Mouse (Mus musculus) forebrain, embryonic 16.5 days (tissue): Measurements from ENCODE around the gene Prrx1. TPM values are rescaled to one million over a fixed set of nuclear protein-coding genes. Genes with fewer than 3 reads are reported as not detected.

Experiments
- ATAC-seq: fragments of 200-750 bp; cut with Nextera tagmentation; 2 replicates; pipeline ENCODE4 v1.8.0; 2017; ENCODE audit warnings: mild to moderate bottlenecking, moderate library complexity
- H3K27ac ChIP-seq: fragments of 300-500 bp; sonication (generic); 2 replicates; pipeline ENCODE4 v1.5.1; 2014; ENCODE audit warnings: low read length, control low read depth
- H3K27me3 ChIP-seq: fragments of 300-500 bp; sonication (generic); replicated peaks from 2 replicates; pipeline ENCODE4 v1.6.1; 2014; ENCODE audit warnings: low read length; ENCODE audit not compliant: control insufficient read depth, insufficient read depth
- H3K36me3 ChIP-seq: fragments of 300-500 bp; sonication (generic); 2 replicates; pipeline ENCODE4 v1.6.1; 2014; ENCODE audit not compliant: control insufficient read depth, insufficient read depth
- H3K4me1 ChIP-seq: fragments of 300-500 bp; sonication (generic); replicated peaks from 2 replicates; pipeline ENCODE4 v1.6.1; 2014; ENCODE audit warnings: low read length; ENCODE audit not compliant: control insufficient read depth, insufficient read depth
- H3K4me2 ChIP-seq: fragments of 300-500 bp; sonication (generic); 2 replicates; pipeline ENCODE4 v1.6.1; 2014; ENCODE audit warnings: mild to moderate bottlenecking, low read length, control low read depth
- H3K4me3 ChIP-seq: fragments of 300-500 bp; sonication (generic); replicated peaks from 2 replicates; pipeline ENCODE4 v1.5.1; 2014; ENCODE audit warnings: mild to moderate bottlenecking, low read length, control low read depth
- H3K9ac ChIP-seq: fragments of 300-500 bp; sonication (generic); replicated peaks from 2 replicates; pipeline ENCODE4 v1.6.1; 2014; ENCODE audit warnings: low read depth, low read length, control low read depth
- H3K9me3 ChIP-seq: fragments of 300-500 bp; sonication (generic); 2 replicates; pipeline ENCODE4 v1.6.1; 2016; ENCODE audit warnings: low read length; ENCODE audit not compliant: control insufficient read depth
- WGBS: fragments of 180-500 bp; shearing (Covaris S2); extraction: QIAGEN DNeasy Blood & Tissue Kit; methylation state at CpG from one replicate; pipeline ENCODE4 v1.1.7; 2014; 5-methylcytosine and 5-hydroxymethylcytosine counted together
- polyA plus RNA-seq: library from polyadenylated mRNA; unstranded; fragments of >200 nt; fragmentation: Nextera tagmentation; extraction: Ambion mirVana; gene quantifications from 2 replicates; pipeline ENCODE4 v1.2.1, GENCODE M21; 2015

The Prrx1 gene
- polyA plus RNA-seq, 1 experiment from 2014 or later: 3.4 TPM

DNA sequence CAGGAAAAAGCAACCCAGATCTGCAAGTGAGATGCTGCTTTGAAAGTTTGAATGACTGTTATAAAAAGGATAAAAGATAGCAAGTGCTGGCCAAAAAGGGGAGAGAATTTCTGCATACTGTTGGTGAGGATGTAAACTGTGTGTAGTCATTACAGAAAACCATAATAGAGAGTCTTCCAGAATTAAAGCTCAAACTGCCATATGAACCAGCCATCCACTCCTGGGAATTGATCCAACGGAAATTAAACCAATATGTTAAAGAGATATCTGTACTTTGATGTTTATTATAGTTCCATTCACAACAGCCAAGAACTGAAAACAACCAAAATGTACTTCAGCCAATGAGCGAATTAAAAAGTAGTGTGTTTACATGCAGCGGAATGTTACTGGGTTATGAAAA lies 37.5 kb upstream of the Prrx1 start:
- no peaks in the 10 kb centered on the region for H3K27me3 ChIP-seq

GRCm38 (mm10) chr1:163345541-163345940 lies 32.0 kb upstream of the Prrx1 start:
- no peak for ATAC-seq
- Histone ChIP-seq H3K27me3 (no peaks in the 10 kb centered on the region), H3K4me3 (no peak overlapping the region), H3K9ac (no peak overlapping the region), H3K4me2 (no peak overlapping the region), H3K9me3 (no peaks in the 10 kb centered on the region), H3K36me3 (no peaks in the 10 kb centered on the region), H3K27ac (no peak overlapping the region), H3K4me1 (no peaks in the 10 kb centered on the region)
- WGBS: 87% methylated on average over 5 of the region's 5 CpGs

More for the DNA sequence above, 37.5 kb upstream of the Prrx1 start:
- H3K27ac ChIP-seq: no peak overlapping the region
- H3K4me1 ChIP-seq: no peaks in the 10 kb centered on the region
- peak; percentile 74 for ATAC-seq
- H3K9ac ChIP-seq: no peak overlapping the region
- 75% methylated on average over 3 of the region's 3 CpGs for whole genome bisulfite sequencing
- H3K36me3 ChIP-seq: no peaks in the 10 kb centered on the region
- H3K4me3 ChIP-seq: no peak overlapping the region
- H3K9me3 ChIP-seq: no peaks in the 10 kb centered on the region
- no peak overlapping the region for H3K4me2 ChIP-seq

DNA sequence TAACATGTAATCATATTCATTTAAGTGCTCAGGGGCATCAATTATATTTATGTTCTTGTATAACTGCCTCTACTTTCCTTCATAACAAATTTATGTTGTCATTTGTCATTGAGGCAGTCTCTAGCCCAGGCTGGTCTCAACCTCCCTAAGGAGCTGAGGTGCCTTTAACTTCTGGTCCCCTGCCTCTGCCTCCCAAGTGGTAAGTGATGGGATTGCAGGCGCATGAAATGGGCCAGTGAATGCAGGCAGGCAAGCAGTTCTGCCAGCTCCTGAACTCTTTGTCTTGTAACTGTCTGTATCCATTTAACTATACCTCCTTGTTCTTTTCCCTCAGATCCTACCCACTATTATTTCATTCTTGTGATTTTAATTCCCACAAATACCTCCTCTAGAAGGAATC lies 31.4 kb upstream of the Prrx1 start:
- Histone ChIP-seq H3K9ac (no peak overlapping the region), H3K27ac (no peak overlapping the region), H3K9me3 (no peaks in the 10 kb centered on the region), H3K36me3 (no peaks in the 10 kb centered on the region), H3K4me1 (peaks cover 2% of the 10 kb centered on the region; the same call in 1 of the 2 replicates), H3K27me3 (no peaks in the 10 kb centered on the region), H3K4me2 (no peak overlapping the region), H3K4me3 (no peak overlapping the region)
- ATAC-seq: no peak
- WGBS: 21% methylated on average over 1 of the region's 1 CpGs

DNA sequence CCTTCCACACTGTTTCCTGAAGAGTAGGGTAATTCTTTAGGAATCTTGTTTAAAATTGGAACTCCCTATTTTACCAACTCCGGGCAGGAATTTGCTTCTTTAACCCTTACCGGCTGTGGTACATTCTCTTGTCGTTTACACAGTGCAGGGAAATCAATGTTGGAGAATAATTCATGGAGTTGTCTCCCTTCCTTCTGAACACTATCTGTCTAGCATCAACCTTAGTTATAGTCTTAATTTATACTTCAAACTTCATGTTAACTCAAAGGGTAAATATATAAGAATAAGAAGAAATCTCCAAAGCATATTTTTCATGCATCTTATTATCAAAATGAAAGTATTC lies 25.7 kb upstream of the Prrx1 start:
- no peak overlapping the region for H3K27ac ChIP-seq
- H3K4me3 ChIP-seq: no peak overlapping the region
- H3K9ac ChIP-seq: no peak overlapping the region
- no peak overlapping the region for H3K4me2 ChIP-seq
- H3K27me3 ChIP-seq: no peaks in the 10 kb centered on the region
- peaks cover 18% of the 10 kb centered on the region for H3K4me1 ChIP-seq
- peak; percentile 3; the same call in 1 of the 2 replicates for ATAC-seq
- H3K36me3 ChIP-seq: no peaks in the 10 kb centered on the region
- H3K9me3 ChIP-seq: no peaks in the 10 kb centered on the region
- WGBS: 27% methylated on average over 3 of the region's 3 CpGs

GRCm38 (mm10) chr1:163338525-163339218 lies 25.2 kb upstream of the Prrx1 start:
- Histone ChIP-seq H3K9me3 (no peaks in the 10 kb centered on the region), H3K4me2 (no peak overlapping the region), H3K36me3 (no peaks in the 10 kb centered on the region), H3K4me3 (no peak overlapping the region), H3K9ac (no peak overlapping the region), H3K27ac (peak overlapping the region; percentile 33; the same call in 1 of the 2 replicates), H3K27me3 (no peaks in the 10 kb centered on the region), H3K4me1 (peaks cover 18% of the 10 kb centered on the region)
- ATAC-seq: peak; percentile 63
- 28% methylated on average over 7 of the region's 7 CpGs for WGBS

GRCm38 (mm10) chr1:163337821-163338220 lies 24.3 kb upstream of the Prrx1 start:
- Histone ChIP-seq H3K27me3 (no peaks in the 10 kb centered on the region), H3K4me1 (peaks cover 18% of the 10 kb centered on the region), H3K36me3 (no peaks in the 10 kb centered on the region), H3K9me3 (no peaks in the 10 kb centered on the region), H3K27ac (no peak overlapping the region), H3K4me2 (no peak overlapping the region), H3K4me3 (no peak overlapping the region), H3K9ac (no peak overlapping the region)
- ATAC-seq: peak; percentile 82
- WGBS: 39% methylated on average over 2 of the region's 2 CpGs

GRCm38 (mm10) chr1:163327279-163327678 lies 13.8 kb upstream of the Prrx1 start:
- Histone ChIP-seq H3K4me3 (no peak overlapping the region), H3K36me3 (no peaks in the 10 kb centered on the region), H3K9me3 (peaks cover 3% of the 10 kb centered on the region; the same call in 1 of the 2 replicates), H3K27me3 (no peaks in the 10 kb centered on the region), H3K9ac (no peak overlapping the region), H3K27ac (no peak overlapping the region), H3K4me1 (no peaks in the 10 kb centered on the region), H3K4me2 (no peak overlapping the region)
- WGBS: 58% methylated on average over 2 of the region's 2 CpGs
- no peak for ATAC-seq

DNA sequence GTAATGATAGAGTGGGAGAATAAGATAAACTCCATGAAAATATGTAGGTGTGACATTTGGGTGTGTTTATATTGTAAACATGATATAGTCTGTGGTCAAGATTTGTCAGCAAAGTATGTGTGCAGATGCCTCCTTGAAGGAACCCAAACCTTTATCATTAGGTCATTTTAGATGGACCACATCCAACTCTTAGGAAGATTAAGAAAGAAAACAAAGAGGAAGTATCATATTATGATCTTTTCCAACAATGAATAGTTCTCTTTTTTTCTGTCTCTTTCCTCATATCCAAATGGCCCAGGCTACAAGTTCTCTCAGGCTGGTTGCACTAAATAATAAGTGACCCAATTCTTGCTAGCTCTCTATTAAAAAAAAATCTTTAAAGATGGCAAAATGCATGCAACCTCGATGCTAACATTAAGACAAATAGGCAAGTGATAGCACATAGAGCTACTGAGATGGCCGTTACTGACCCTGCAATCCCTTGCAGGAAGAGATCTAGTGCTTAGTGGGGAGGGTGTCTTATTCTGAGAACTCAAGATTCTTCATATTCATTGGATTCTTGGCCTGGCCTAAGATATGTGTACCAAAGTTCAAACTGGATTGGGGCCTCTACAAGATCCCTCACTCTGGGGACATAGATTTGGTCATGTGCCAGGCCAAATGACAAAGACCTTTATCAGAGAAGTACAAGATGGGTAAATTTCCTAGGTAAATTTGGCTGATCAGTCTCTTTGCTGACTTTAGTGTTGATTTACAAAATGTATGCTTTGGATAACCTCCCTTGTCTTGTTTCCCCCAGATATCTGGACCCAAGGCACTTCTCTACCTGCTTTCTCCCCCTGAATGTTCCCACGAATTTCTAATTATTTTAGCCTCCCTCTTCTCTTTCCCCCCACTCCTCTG lies 6.4 kb upstream of the Prrx1 start:
- peaks cover 3% of the 10 kb centered on the region; the same call in 1 of the 2 replicates for H3K9me3 ChIP-seq
- H3K27me3 ChIP-seq: peaks cover 4% of the 10 kb centered on the region; the same call in 1 of the 2 replicates
- ATAC-seq: no peak
- no peak overlapping the region for H3K4me2 ChIP-seq
- no peaks in the 10 kb centered on the region for H3K36me3 ChIP-seq
- peaks cover 1% of the 10 kb centered on the region for H3K4me1 ChIP-seq
- WGBS: 72% methylated on average over 3 of the region's 3 CpGs
- H3K9ac ChIP-seq: no peak overlapping the region
- H3K27ac ChIP-seq: no peak overlapping the region
- no peak overlapping the region for H3K4me3 ChIP-seq

GRCm38 (mm10) chr1:163316920-163317319 lies 3.4 kb upstream of the Prrx1 start:
- H3K27me3 ChIP-seq: peaks cover 4% of the 10 kb centered on the region; the same call in 1 of the 2 replicates
- H3K9ac ChIP-seq: no peak overlapping the region
- H3K27ac ChIP-seq: no peak overlapping the region
- ATAC-seq: no peak
- H3K9me3 ChIP-seq: no peaks in the 10 kb centered on the region
- no peak overlapping the region for H3K4me2 ChIP-seq
- no peak overlapping the region for H3K4me3 ChIP-seq
- WGBS: 42% methylated on average over 1 of the region's 1 CpGs
- peaks cover 30% of the 10 kb centered on the region for H3K4me1 ChIP-seq
- H3K36me3 ChIP-seq: no peaks in the 10 kb centered on the region
